Mouse (Mus musculus) limb, embryonic 12.5 days (tissue): ENCODE results near the gene Cmpk2. TPM values are rescaled to one million over a fixed set of nuclear protein-coding genes. Genes with fewer than 3 reads are reported as not detected.
"Not testable (repeated sequence)": the region's sequence is repeated elsewhere in the genome, so short reads cannot be mapped to it uniquely, and the experiment has no call there.

Experiments
- ATAC-seq: fragments of 200-750 bp; cut with Nextera tagmentation; 2 replicates; pipeline ENCODE4 v1.8.0; 2017; ENCODE audit warnings: low read depth, moderate TSS enrichment; ENCODE audit not compliant: insufficient number of reproducible peaks, insufficient read depth, low FRiP score, low TSS enrichment
- H3K27ac ChIP-seq: fragments of 300-500 bp; sonication (generic); 2 replicates; pipeline ENCODE4 v1.5.1; 2016; ENCODE audit warnings: mild to moderate bottlenecking, moderate library complexity
- H3K27me3 ChIP-seq: fragments of 300-500 bp; sonication (generic); 2 replicates; pipeline ENCODE4 v1.6.1; 2016; ENCODE audit warnings: mild to moderate bottlenecking, moderate library complexity
- H3K36me3 ChIP-seq: fragments of 300-500 bp; sonication (generic); 2 replicates; pipeline ENCODE4 v1.6.1; 2016; ENCODE audit warnings: mild to moderate bottlenecking, moderate library complexity
- H3K4me1 ChIP-seq: fragments of 300-500 bp; sonication (generic); replicated peaks from 2 replicates; pipeline ENCODE4 v1.6.1; 2016
- H3K4me2 ChIP-seq: fragments of 300-500 bp; sonication (generic); 2 replicates; pipeline ENCODE4 v1.6.1; 2016; ENCODE audit warnings: mild to moderate bottlenecking, moderate library complexity
- H3K4me3 ChIP-seq: fragments of 300-500 bp; sonication (generic); replicated peaks from 2 replicates; pipeline ENCODE4 v1.5.1; 2016; ENCODE audit warnings: mild to moderate bottlenecking
- H3K9ac ChIP-seq: fragments of 300-500 bp; sonication (generic); replicated peaks from 2 replicates; pipeline ENCODE4 v1.6.1; 2016; ENCODE audit warnings: mild to moderate bottlenecking, moderate library complexity
- H3K9me3 ChIP-seq: fragments of 300-500 bp; sonication (generic); 2 replicates; pipeline ENCODE4 v1.6.1; 2016; ENCODE audit warnings: mild to moderate bottlenecking, moderate library complexity
- WGBS: fragments of 180-500 bp; shearing (Covaris S2); methylation state at CpG from one replicate; pipeline ENCODE4 v1.1.7; 2016; 5-methylcytosine and 5-hydroxymethylcytosine counted together
- polyA plus RNA-seq: library from polyadenylated mRNA; unstranded; fragments of >200 nt; fragmentation: Nextera tagmentation; extraction: Ambion mirVana; gene quantifications from 2 replicates; pipeline ENCODE4 v1.2.1, GENCODE M21; 2016

Gene Cmpk2
- 7.8 and 7.9 TPM in 2 replicates for polyA plus RNA-seq

DNA sequence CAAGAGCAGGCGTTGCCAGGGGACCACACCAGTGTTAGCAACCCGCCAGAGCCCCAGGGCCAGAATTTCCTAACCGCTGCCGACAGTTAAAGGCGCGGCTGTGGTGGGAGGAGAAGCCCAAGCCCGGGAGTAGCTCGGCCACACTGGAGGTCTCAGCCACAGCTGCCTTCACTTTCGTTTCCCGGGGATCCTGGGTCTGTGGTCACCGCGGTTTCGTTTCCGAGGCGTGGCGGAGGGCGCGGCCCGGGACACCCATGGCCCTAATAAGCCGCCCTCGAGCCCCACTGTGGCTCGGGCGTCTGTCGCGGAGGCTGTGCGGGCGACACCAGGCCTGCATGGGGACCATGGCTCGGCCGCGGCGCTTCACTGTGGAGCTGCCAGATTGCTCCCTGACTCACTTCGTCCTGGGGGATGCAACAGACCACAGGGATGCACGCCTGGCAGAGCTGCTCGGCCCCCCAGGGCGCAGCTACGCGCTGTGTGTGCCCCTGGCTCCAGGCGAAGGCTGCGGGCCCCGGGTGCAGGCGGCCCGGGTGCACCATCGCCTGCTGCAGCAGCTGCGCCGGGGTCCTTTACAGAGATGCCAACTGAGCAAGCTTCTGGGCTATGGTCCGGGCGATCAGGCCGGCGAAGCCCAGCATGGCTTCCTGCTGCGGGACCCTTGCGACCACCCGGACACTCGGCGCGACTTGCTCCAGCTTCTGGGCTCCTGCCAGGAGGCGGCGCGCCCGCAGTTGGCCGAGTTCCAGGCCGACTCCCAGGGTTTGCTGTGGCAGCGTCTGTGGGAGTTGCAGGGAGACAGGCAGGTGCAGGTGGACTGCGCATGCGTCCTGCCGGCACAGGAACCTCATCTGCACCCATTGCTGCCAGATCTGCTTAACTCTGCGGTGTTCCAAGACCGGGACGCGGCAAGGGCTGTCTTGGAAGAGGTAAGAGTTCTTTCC lies at the start of gene Cmpk2:
Gene Cmpk2, plus strand, starts transcription at position 107 of the 944 bp plus-strand sequence.
- ATAC-seq = peak; percentile 74
- peak within 1 kb of the TSS; percentile 71 for H3K4me3 ChIP-seq
- H3K36me3 ChIP-seq = no peaks in the 10 kb centered on the region
- H3K9ac ChIP-seq = peak within 1 kb of the TSS; percentile 80
- H3K27ac ChIP-seq = peak within 1 kb of the TSS; percentile 83
- peaks cover 8% of the 10 kb centered on the region for H3K4me1 ChIP-seq
- WGBS = under 1% methylated on average over 69 of the region's 69 CpGs
- 0 out of 2 replicates have a peak, but pooled peaks cover 3% of the 10 kb centered on the region for H3K27me3 ChIP-seq
- H3K9me3 ChIP-seq = no peaks in the 10 kb centered on the region
- H3K4me2 ChIP-seq = peak within 1 kb of the TSS; percentile 98

GRCm38 (mm10) chr12:26424841-26425240 lies 44.2 kb upstream of the Cmpk2 start:
- Histone ChIP-seq H3K36me3 (no peaks in the 10 kb centered on the region), H3K4me2 (no peak overlapping the region)

GRCm38 (mm10) chr12:26428771-26429170 lies 40.2 kb upstream of the Cmpk2 start:
- 88% methylated on average over 2 of the region's 2 CpGs for WGBS
- not testable (repeated sequence) for H3K27me3 ChIP-seq, ATAC-seq

More at GRCm38 (mm10) chr12:26424841-26425240, 44.2 kb upstream of the Cmpk2 start:
- 92% methylated on average over 2 of the region's 2 CpGs for WGBS
- no peaks in the 10 kb centered on the region for H3K9me3 ChIP-seq
- H3K27me3 ChIP-seq = no peaks in the 10 kb centered on the region
- H3K4me3 ChIP-seq = no peak overlapping the region
- no peak overlapping the region for H3K9ac ChIP-seq
- no peak overlapping the region for H3K27ac ChIP-seq
- H3K4me1 ChIP-seq = no peaks in the 10 kb centered on the region
- no peak for ATAC-seq

GRCm38 (mm10) chr12:26436334-26436733 lies 32.7 kb upstream of the Cmpk2 start:
- Histone ChIP-seq H3K27me3 (no peaks in the 10 kb centered on the region), H3K9me3 (no peaks in the 10 kb centered on the region), H3K4me3 (no peak overlapping the region), H3K9ac (no peak overlapping the region), H3K4me1 (0 out of 2 replicates have a peak, but pooled peaks cover 5% of the 10 kb centered on the region), H3K4me2 (no peak overlapping the region), H3K27ac (no peak overlapping the region), H3K36me3 (no peaks in the 10 kb centered on the region)
- ATAC-seq = no peak
- WGBS = 79% methylated on average over 4 of the region's 4 CpGs

More at GRCm38 (mm10) chr12:26428771-26429170, 40.2 kb upstream of the Cmpk2 start:
- H3K36me3 ChIP-seq, H3K9ac ChIP-seq, H3K27ac ChIP-seq, H3K4me2 ChIP-seq, H3K9me3 ChIP-seq, H3K4me1 ChIP-seq, H3K4me3 ChIP-seq: not testable (repeated sequence)

GRCm38 (mm10) chr12:26437950-26438349 lies 31.1 kb upstream of the Cmpk2 start:
- WGBS = 55% methylated on average over 3 of the region's 3 CpGs
- H3K36me3 ChIP-seq = no peaks in the 10 kb centered on the region
- peak; percentile 63; the same call in 1 of the 2 replicates for ATAC-seq

GRCm38 (mm10) chr12:26439366-26439765 lies 29.6 kb upstream of the Cmpk2 start:
- Histone ChIP-seq H3K36me3 (no peaks in the 10 kb centered on the region), H3K9ac (no peak overlapping the region), H3K4me2 (no peak overlapping the region), H3K27ac (no peak overlapping the region), H3K27me3 (no peaks in the 10 kb centered on the region), H3K4me3 (no peak overlapping the region), H3K9me3 (no peaks in the 10 kb centered on the region), H3K4me1 (no peaks in the 10 kb centered on the region)
- WGBS = 27% methylated on average over 3 of the region's 3 CpGs
- no peak for ATAC-seq

More at GRCm38 (mm10) chr12:26437950-26438349, 31.1 kb upstream of the Cmpk2 start:
- 0 out of 2 replicates have a peak, but pooled peaks cover 5% of the 10 kb centered on the region for H3K4me1 ChIP-seq
- no peak overlapping the region for H3K27ac ChIP-seq
- H3K9ac ChIP-seq = no peak overlapping the region
- H3K4me3 ChIP-seq = no peak overlapping the region
- no peak overlapping the region for H3K4me2 ChIP-seq
- no peaks in the 10 kb centered on the region for H3K27me3 ChIP-seq
- no peaks in the 10 kb centered on the region for H3K9me3 ChIP-seq

GRCm38 (mm10) chr12:26444054-26444453 lies 24.9 kb upstream of the Cmpk2 start:
- Histone ChIP-seq H3K4me1 (no peaks in the 10 kb centered on the region), H3K9ac (no peak overlapping the region), H3K27ac (no peak overlapping the region), H3K4me2 (no peak overlapping the region), H3K9me3 (no peaks in the 10 kb centered on the region), H3K27me3 (no peaks in the 10 kb centered on the region), H3K4me3 (no peak overlapping the region), H3K36me3 (no peaks in the 10 kb centered on the region)
- 1% methylated on average over 2 of the region's 2 CpGs for WGBS
- ATAC-seq = no peak

DNA sequence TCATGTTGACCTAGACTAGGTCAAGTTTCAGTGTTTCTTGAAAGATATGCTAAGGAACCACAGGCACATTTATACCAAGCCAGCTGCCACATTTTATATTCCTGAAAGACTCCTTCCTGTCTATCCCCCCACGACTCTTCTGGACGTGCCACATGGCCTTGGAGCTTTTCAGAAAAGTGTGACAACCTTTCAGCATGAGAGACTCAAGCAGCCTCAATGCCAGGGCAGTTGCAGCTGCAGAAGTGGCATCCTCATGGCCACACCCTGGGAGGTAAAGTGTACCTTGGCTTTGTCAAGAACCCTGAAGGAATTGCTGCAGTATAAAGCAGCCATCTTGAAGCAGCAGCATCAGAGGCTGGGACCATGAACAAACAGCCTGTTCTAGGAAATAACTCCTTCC lies 24.5 kb upstream of the Cmpk2 start:
- no peak overlapping the region for H3K4me3 ChIP-seq
- H3K27ac ChIP-seq = no peak overlapping the region
- no peaks in the 10 kb centered on the region for H3K4me1 ChIP-seq
- ATAC-seq = no peak
- no peak overlapping the region for H3K9ac ChIP-seq
- H3K27me3 ChIP-seq = no peaks in the 10 kb centered on the region
- 77% methylated on average over 2 of the region's 2 CpGs for WGBS
- no peak overlapping the region for H3K4me2 ChIP-seq
- no peaks in the 10 kb centered on the region for H3K36me3 ChIP-seq
- no peaks in the 10 kb centered on the region for H3K9me3 ChIP-seq

GRCm38 (mm10) chr12:26446377-26447045 lies 22.5 kb upstream of the Cmpk2 start:
- H3K27me3 ChIP-seq = no peaks in the 10 kb centered on the region
- no peaks in the 10 kb centered on the region for H3K9me3 ChIP-seq
- H3K4me2 ChIP-seq = no peak overlapping the region
- no peak for ATAC-seq
- WGBS = 83% methylated on average over 4 of the region's 4 CpGs
- H3K27ac ChIP-seq = no peak overlapping the region
- no peak overlapping the region for H3K9ac ChIP-seq
- no peak overlapping the region for H3K4me3 ChIP-seq
- H3K36me3 ChIP-seq = no peaks in the 10 kb centered on the region
- H3K4me1 ChIP-seq = no peaks in the 10 kb centered on the region

GRCm38 (mm10) chr12:26449483-26449882 lies 19.5 kb upstream of the Cmpk2 start:
- Histone ChIP-seq H3K27ac (no peak overlapping the region), H3K9ac (no peak overlapping the region), H3K4me1 (peaks cover under 1% of the 10 kb centered on the region; the same call in 1 of the 2 replicates), H3K36me3 (no peaks in the 10 kb centered on the region), H3K27me3 (no peaks in the 10 kb centered on the region), H3K4me3 (no peak overlapping the region), H3K4me2 (no peak overlapping the region), H3K9me3 (no peaks in the 10 kb centered on the region)
- WGBS = 100% methylated on average over 2 of the region's 2 CpGs
- ATAC-seq = no peak

- no peaks in the 10 kb centered on the region for H3K27me3 ChIP-seq
- no peak overlapping the region for H3K27ac ChIP-seq
- H3K9ac ChIP-seq = no peak overlapping the region
- H3K9me3 ChIP-seq = no peaks in the 10 kb centered on the region
- 27% methylated on average over 1 of the region's 1 CpGs for whole genome bisulfite sequencing
- H3K36me3 ChIP-seq = no peaks in the 10 kb centered on the region
- ATAC-seq = no peak
- peaks cover 16% of the 10 kb centered on the region for H3K4me1 ChIP-seq
- H3K4me2 ChIP-seq = no peak overlapping the region
- no peak overlapping the region for H3K4me3 ChIP-seq
Measured at GRCm38 (mm10) chr12:26451150-26451549, 17.9 kb upstream of the Cmpk2 start.
